Mouse (Mus musculus) bone marrow macrophage, adult 2 months (primary cell): ENCODE measurements around the gene Hrh2.

ENCODE experiments used
- CTCF ChIP-seq: IDR thresholded peaks from 2 replicates; pipeline ENCODE4 v1.5.1; 2012; ENCODE audit warnings: low read depth, mild to moderate bottlenecking, low read length, moderate library complexity
- POLR2A ChIP-seq: IDR thresholded peaks from 2 replicates; pipeline ENCODE4 v1.6.1; 2012; ENCODE audit warnings: mild to moderate bottlenecking, low read depth, low read length, borderline replicate concordance

GRCm38 (mm10) chr13:54164462-54164861 lies 27.5 kb upstream of the Hrh2 start:
- no peak for TF ChIP-seq POLR2A
- TF ChIP-seq CTCF = no peak
